Mouse (Mus musculus) adrenal gland, postnatal 4 days (tissue): Measurements from ENCODE around the gene Krtap5-4. TPM values are rescaled to one million over a fixed set of nuclear protein-coding genes. Genes with fewer than 3 reads are reported as not detected.

Source experiments
- total RNA-seq, 2 experiments: library from RNA; stranded (reverse); gene quantifications; 2 replicates each; pipeline ENCODE4 v1.2.3; 2021

Gene Krtap5-4
- total RNA-seq, 2 experiments from 2014 or later: not detected

Other genes starting within 250 kb of the Krtap5-4 start
- 10 to 100 TPM; 50.1 to 52.1 TPM for gene Mob2, start 242.5 kb upstream of the Krtap5-4 start, total RNA-seq
- gene Dusp8, start 207.7 kb upstream of the Krtap5-4 start, total RNA-seq: 1 to 10 TPM; 9.2 to 9.3 TPM
- gene Gm45618, start 182.8 kb upstream of the Krtap5-4 start, total RNA-seq: not detected
- gene Gm39115, start 167.5 kb upstream of the Krtap5-4 start, total RNA-seq: not detected
- gene Gm45337, start 158.9 kb upstream of the Krtap5-4 start, total RNA-seq: not detected
- gene Gm29735, start 146.4 kb upstream of the Krtap5-4 start, total RNA-seq: not detected
- gene Gm4553, start 137.8 kb upstream of the Krtap5-4 start, total RNA-seq: not detected
- gene Krtap5-2, start 127.5 kb upstream of the Krtap5-4 start, total RNA-seq: not detected
- not detected for gene Gm10153, start 113.2 kb upstream of the Krtap5-4 start, total RNA-seq
- gene Krtap5-3, start 102.2 kb upstream of the Krtap5-4 start, total RNA-seq: not detected
- gene Gm7579, start 91.7 kb upstream of the Krtap5-4 start, total RNA-seq: not detected
- gene Krtap5-5, start 73.6 kb upstream of the Krtap5-4 start, total RNA-seq: not detected
- not detected for gene Gm40460, start 62.5 kb upstream of the Krtap5-4 start, total RNA-seq
- not detected for gene Gm2431, start 45.2 kb upstream of the Krtap5-4 start, total RNA-seq
- gene Gm4559, start 29.2 kb upstream of the Krtap5-4 start, total RNA-seq: not detected
- not detected for gene Krtap5-1, start 6.4 kb upstream of the Krtap5-4 start, total RNA-seq
- gene Ifitm10, start 70.2 kb downstream of the Krtap5-4 start, total RNA-seq: 1 to 10 TPM; 5.1 to 6.2 TPM
- 1 to 10 TPM in 1 of 2 experiments, under 1 TPM in 1; 0.48 to 4.3 TPM for gene Gm49369, start 79.1 kb downstream of the Krtap5-4 start, total RNA-seq
- 100 to 1,000 TPM; 536 to 544 TPM for gene Ctsd, start 84.5 kb downstream of the Krtap5-4 start, total RNA-seq
- not detected for gene Syt8, start 131.3 kb downstream of the Krtap5-4 start, total RNA-seq
- gene Tnni2, start 138.3 kb downstream of the Krtap5-4 start, total RNA-seq: 100 to 1,000 TPM in 1 of 2 experiments, 10 to 100 TPM in 1; 79.5 to 219 TPM
- 10 to 100 TPM; 25.1 to 43.0 TPM for gene Lsp1, start 157.3 kb downstream of the Krtap5-4 start, total RNA-seq
- gene Tnnt3, start 195.3 kb downstream of the Krtap5-4 start, total RNA-seq: 100 to 1,000 TPM; 118 to 299 TPM
- gene Mrpl23, start 229.1 kb downstream of the Krtap5-4 start, total RNA-seq: 1 to 10 TPM; 8.2 to 9.5 TPM